Mouse (Mus musculus) midbrain, embryonic 11.5 days (tissue): ENCODE results near the gene D630003M21Rik. TPM values are rescaled to one million over a fixed set of nuclear protein-coding genes. Genes with fewer than 3 reads are reported as not detected.

Experiments
- ATAC-seq: fragments of 200-750 bp; cut with Nextera tagmentation; 2 replicates; pipeline ENCODE4 v1.8.0; 2017; ENCODE audit warnings: moderate TSS enrichment, moderate library complexity; ENCODE audit not compliant: low FRiP score
- DNase-seq: peaks from one replicate; pipeline ENCODE4 v3.0.0; 2015; ENCODE audit warnings: low spot score; ENCODE audit errors: missing footprints
- H3K27ac ChIP-seq: fragments of 300-500 bp; sonication (generic); 2 replicates; pipeline ENCODE4 v1.5.1; 2014; ENCODE audit warnings: low read depth, low read length
- H3K27me3 ChIP-seq: fragments of 300-500 bp; sonication (generic); 2 replicates; pipeline ENCODE4 v1.6.1; 2014; ENCODE audit warnings: mild to moderate bottlenecking, low read length, moderate library complexity, mixed read lengths; ENCODE audit not compliant: control insufficient read depth, insufficient read depth
- H3K36me3 ChIP-seq: fragments of 300-500 bp; sonication (generic); 2 replicates; pipeline ENCODE4 v1.6.1; 2014; ENCODE audit warnings: mild to moderate bottlenecking, low read length, moderate library complexity, mixed read lengths; ENCODE audit not compliant: control insufficient read depth, insufficient read depth
- H3K4me1 ChIP-seq: fragments of 300-500 bp; sonication (generic); 2 replicates; pipeline ENCODE4 v1.6.1; 2014; ENCODE audit warnings: low read length; ENCODE audit not compliant: control insufficient read depth, insufficient read depth
- H3K4me2 ChIP-seq: fragments of 300-500 bp; sonication (generic); 2 replicates; pipeline ENCODE4 v1.6.1; 2014; ENCODE audit warnings: mild to moderate bottlenecking, moderate library complexity
- H3K4me3 ChIP-seq: fragments of 300-500 bp; sonication (generic); 2 replicates; pipeline ENCODE4 v1.5.1; 2014; ENCODE audit warnings: low read depth, low read length
- H3K9ac ChIP-seq: fragments of 300-500 bp; sonication (generic); 2 replicates; pipeline ENCODE4 v1.6.1; 2014; ENCODE audit warnings: low read length
- H3K9me3 ChIP-seq: fragments of 300-500 bp; sonication (generic); 2 replicates; pipeline ENCODE4 v1.6.1; 2016; ENCODE audit warnings: low read length; ENCODE audit not compliant: control insufficient read depth
- WGBS: fragments of 180-500 bp; shearing (Covaris S2); extraction: QIAGEN DNeasy Blood & Tissue Kit; methylation state at CpG from one replicate; pipeline ENCODE4 v1.1.7; 2014; 5-methylcytosine and 5-hydroxymethylcytosine counted together
- microRNA-seq: library from miRNA; unstranded; fragments of <30 nt; microRNA quantifications from one replicate; pipeline ENCODE4, GENCODE M21; 2017
- polyA plus RNA-seq: library from polyadenylated mRNA; unstranded; fragments of >200 nt; fragmentation: Nextera tagmentation; extraction: Ambion mirVana; gene quantifications from 2 replicates; pipeline ENCODE4 v1.2.1, GENCODE M21; 2014

Gene D630003M21Rik
- polyA plus RNA-seq, 1 experiment from 2014 or later, result 0.92 TPM

- ATAC-seq (no peak), DNase-seq (no peak)
- no peak overlapping the region for H3K27ac ChIP-seq
- H3K4me3 ChIP-seq, result no peak overlapping the region
- H3K9ac ChIP-seq, result no peak overlapping the region
- H3K4me1 ChIP-seq, result peaks cover 2% of the 10 kb centered on the region
- WGBS, result 50% methylated on average over 7 of the region's 7 CpGs
- no peaks in the 10 kb centered on the region for H3K27me3 ChIP-seq
- no peak overlapping the region for H3K4me2 ChIP-seq
- no peaks in the 10 kb centered on the region for H3K36me3 ChIP-seq
- H3K9me3 ChIP-seq, result no peaks in the 10 kb centered on the region
Observed at GRCm38 (mm10) chr2:158139628-158140027, 89.4 kb downstream of the D630003M21Rik start.

- DNase-seq (no peak), ATAC-seq (no peak)
- no peaks in the 10 kb centered on the region for H3K4me1 ChIP-seq
- no peak overlapping the region for H3K4me3 ChIP-seq
- no peak overlapping the region for H3K27ac ChIP-seq
- H3K4me2 ChIP-seq, result no peak overlapping the region
- H3K9me3 ChIP-seq, result no peaks in the 10 kb centered on the region
- 93% methylated on average over 9 of the region's 9 CpGs for WGBS
- H3K36me3 ChIP-seq, result no peaks in the 10 kb centered on the region
- H3K27me3 ChIP-seq, result no peaks in the 10 kb centered on the region
- H3K9ac ChIP-seq, result no peak overlapping the region
Observed at GRCm38 (mm10) chr2:158138778-158139177, 90.2 kb downstream of the D630003M21Rik start.

GRCm38 (mm10) chr2:158137771-158138170 is 91.3 kb downstream of the D630003M21Rik start:
- Histone ChIP-seq H3K27me3 (no peaks in the 10 kb centered on the region), H3K4me2 (no peak overlapping the region), H3K9me3 (no peaks in the 10 kb centered on the region), H3K4me3 (no peak overlapping the region), H3K4me1 (no peaks in the 10 kb centered on the region), H3K36me3 (no peaks in the 10 kb centered on the region), H3K27ac (no peak overlapping the region), H3K9ac (no peak overlapping the region)
- no peak for DNase-seq
- WGBS, result 88% methylated on average over 12 of the region's 12 CpGs
- no peak for ATAC-seq

- H3K4me2 ChIP-seq, result no peak overlapping the region
- 70% methylated on average over 7 of the region's 7 CpGs for WGBS
- DNase-seq, result no peak
- no peaks in the 10 kb centered on the region for H3K4me1 ChIP-seq
- H3K27me3 ChIP-seq, result no peaks in the 10 kb centered on the region
- H3K9me3 ChIP-seq, result no peaks in the 10 kb centered on the region
- no peak overlapping the region for H3K9ac ChIP-seq
- no peak overlapping the region for H3K27ac ChIP-seq
- H3K4me3 ChIP-seq, result no peak overlapping the region
- no peaks in the 10 kb centered on the region for H3K36me3 ChIP-seq
- ATAC-seq, result no peak
Observed at GRCm38 (mm10) chr2:158136205-158136604, 92.8 kb downstream of the D630003M21Rik start.

GRCm38 (mm10) chr2:158133050-158133449 is 96.0 kb downstream of the D630003M21Rik start:
- DNase-seq (no peak), ATAC-seq (no peak)
- no peak overlapping the region for H3K4me3 ChIP-seq
- no peak overlapping the region for H3K9ac ChIP-seq
- peaks cover 7% of the 10 kb centered on the region for H3K4me1 ChIP-seq
- H3K9me3 ChIP-seq, result no peaks in the 10 kb centered on the region
- no peak overlapping the region for H3K4me2 ChIP-seq
- no peaks in the 10 kb centered on the region for H3K27me3 ChIP-seq
- WGBS, result 75% methylated on average over 6 of the region's 6 CpGs
- no peaks in the 10 kb centered on the region for H3K36me3 ChIP-seq
- no peak overlapping the region for H3K27ac ChIP-seq

Small RNAs within 50 kb of the gene (microRNA-seq; reads per million reads assigned to microRNA genes)
- not detected for gene Mir7685

Other genes starting within 250 kb of the D630003M21Rik start
- 28.8 and 30.3 TPM in 2 replicates for gene Tti1, start 200.8 kb downstream of the D630003M21Rik start, polyA plus RNA-seq
- gene Rprd1b, start 200.7 kb downstream of the D630003M21Rik start, polyA plus RNA-seq, result 64.9 and 68.1 TPM in 2 replicates
- 5.8 and 6.5 TPM in 2 replicates for gene Tgm2, start 82.8 kb downstream of the D630003M21Rik start, polyA plus RNA-seq
- gene Bpi, start 28.9 kb upstream of the D630003M21Rik start, polyA plus RNA-seq, result not detected in 2 replicates
- 2.3 and 2.8 TPM in 2 replicates for gene Lbp, start 77.3 kb upstream of the D630003M21Rik start, polyA plus RNA-seq
- 19.8 and 24.1 TPM in 2 replicates for gene Snhg11, start 146.4 kb upstream of the D630003M21Rik start, polyA plus RNA-seq
- gene Ralgapb, start 180.6 kb upstream of the D630003M21Rik start, polyA plus RNA-seq, result 20.1 and 22.4 TPM in 2 replicates